Mouse (Mus musculus) midbrain, embryonic 13.5 days (tissue): ENCODE data around the gene Baiap2l1. TPM values are rescaled to one million over a fixed set of nuclear protein-coding genes. Genes with fewer than 3 reads are reported as not detected.

ENCODE experiments used
- ATAC-seq: fragments of 200-750 bp; cut with Nextera tagmentation; 2 replicates; pipeline ENCODE4 v1.8.0; 2017; ENCODE audit warnings: mild to moderate bottlenecking, moderate TSS enrichment, moderate library complexity
- H3K27ac ChIP-seq: fragments of 300-500 bp; sonication (generic); 2 replicates; pipeline ENCODE4 v1.5.1; 2015; ENCODE audit warnings: inconsistent platforms, mild to moderate bottlenecking, moderate library complexity
- H3K27me3 ChIP-seq: fragments of 300-500 bp; sonication (generic); 2 replicates; pipeline ENCODE4 v1.6.1; 2015; ENCODE audit warnings: mild to moderate bottlenecking, inconsistent platforms
- H3K36me3 ChIP-seq: fragments of 300-500 bp; sonication (generic); 2 replicates; pipeline ENCODE4 v1.6.1; 2015; ENCODE audit warnings: mild to moderate bottlenecking, inconsistent platforms
- H3K4me1 ChIP-seq: fragments of 300-500 bp; sonication (generic); replicated peaks from 2 replicates; pipeline ENCODE4 v1.6.1; 2015; ENCODE audit warnings: inconsistent platforms
- H3K4me2 ChIP-seq: fragments of 300-500 bp; sonication (generic); replicated peaks from 2 replicates; pipeline ENCODE4 v1.6.1; 2015; ENCODE audit warnings: moderate library complexity, mild to moderate bottlenecking, inconsistent platforms
- H3K4me3 ChIP-seq: fragments of 300-500 bp; sonication (generic); replicated peaks from 2 replicates; pipeline ENCODE4 v1.5.1; 2015; ENCODE audit warnings: mild to moderate bottlenecking, inconsistent platforms
- H3K9ac ChIP-seq: fragments of 300-500 bp; sonication (generic); replicated peaks from 2 replicates; pipeline ENCODE4 v1.6.1; 2015; ENCODE audit warnings: mild to moderate bottlenecking, inconsistent platforms
- H3K9me3 ChIP-seq: fragments of 300-500 bp; sonication (generic); 2 replicates; pipeline ENCODE4 v1.6.1; 2016; ENCODE audit warnings: mild to moderate bottlenecking, inconsistent platforms
- WGBS: fragments of 180-500 bp; shearing (Covaris S2); methylation state at CpG from one replicate; pipeline ENCODE4 v1.1.7; 2015; 5-methylcytosine and 5-hydroxymethylcytosine counted together
- polyA plus RNA-seq: library from polyadenylated mRNA; unstranded; fragments of >200 nt; fragmentation: Nextera tagmentation; extraction: Ambion mirVana; gene quantifications from 2 replicates; pipeline ENCODE4 v1.2.1, GENCODE M21; 2015

Baiap2l1 gene
- polyA plus RNA-seq, 1 experiment from 2014 or later = 1.5 TPM

- no peak for ATAC-seq
- Histone ChIP-seq H3K4me1 (peaks cover 5% of the 10 kb centered on the region; the same call in 1 of the 2 replicates), H3K27ac (no peak overlapping the region), H3K27me3 (no peaks in the 10 kb centered on the region), H3K36me3 (peaks cover 18% of the 10 kb centered on the region), H3K9me3 (no peaks in the 10 kb centered on the region), H3K4me2 (no peak overlapping the region), H3K4me3 (no peak overlapping the region), H3K9ac (no peak overlapping the region)
- WGBS = 90% methylated on average over 9 of the region's 9 CpGs
Measured at GRCm38 (mm10) chr5:144279081-144279541, 78.8 kb downstream of the Baiap2l1 start.

GRCm38 (mm10) chr5:144278374-144278960 lies 79.4 kb downstream of the Baiap2l1 start:
- Histone ChIP-seq H3K36me3 (peaks cover 18% of the 10 kb centered on the region), H3K9me3 (no peaks in the 10 kb centered on the region), H3K4me1 (peaks cover 5% of the 10 kb centered on the region; the same call in 1 of the 2 replicates), H3K27me3 (no peaks in the 10 kb centered on the region), H3K4me2 (no peak overlapping the region), H3K9ac (no peak overlapping the region), H3K27ac (no peak overlapping the region), H3K4me3 (no peak overlapping the region)
- no peak for ATAC-seq
- WGBS = 92% methylated on average over 12 of the region's 13 CpGs

- H3K27me3 ChIP-seq = no peaks in the 10 kb centered on the region
- no peak overlapping the region for H3K4me2 ChIP-seq
- H3K4me3 ChIP-seq = no peak overlapping the region
- peaks cover 3% of the 10 kb centered on the region; the same call in 1 of the 2 replicates for H3K4me1 ChIP-seq
- no peak overlapping the region for H3K9ac ChIP-seq
- no peak overlapping the region for H3K27ac ChIP-seq
- 88% methylated on average over 17 of the region's 17 CpGs for WGBS
- ATAC-seq = no peak
- no peaks in the 10 kb centered on the region for H3K9me3 ChIP-seq
- peaks cover 18% of the 10 kb centered on the region for H3K36me3 ChIP-seq
Measured at GRCm38 (mm10) chr5:144276898-144277630, 80.8 kb downstream of the Baiap2l1 start.

GRCm38 (mm10) chr5:144274904-144275303 lies 83.0 kb downstream of the Baiap2l1 start:
- Histone ChIP-seq H3K9ac (no peak overlapping the region), H3K36me3 (peaks cover 18% of the 10 kb centered on the region), H3K4me1 (peaks cover 3% of the 10 kb centered on the region; the same call in 1 of the 2 replicates), H3K27ac (no peak overlapping the region), H3K9me3 (no peaks in the 10 kb centered on the region), H3K4me2 (no peak overlapping the region), H3K27me3 (no peaks in the 10 kb centered on the region), H3K4me3 (no peak overlapping the region)
- ATAC-seq = no peak
- WGBS = 68% methylated on average over 6 of the region's 6 CpGs

GRCm38 (mm10) chr5:144271772-144272171 lies 86.1 kb downstream of the Baiap2l1 start:
- H3K4me1 ChIP-seq = peaks cover 3% of the 10 kb centered on the region
- no peak overlapping the region for H3K9ac ChIP-seq
- WGBS = 84% methylated on average over 5 of the region's 5 CpGs
- no peak overlapping the region for H3K4me3 ChIP-seq
- no peak overlapping the region for H3K4me2 ChIP-seq
- no peaks in the 10 kb centered on the region for H3K27me3 ChIP-seq
- peaks cover 32% of the 10 kb centered on the region for H3K36me3 ChIP-seq
- no peak for ATAC-seq
- no peaks in the 10 kb centered on the region for H3K9me3 ChIP-seq
- no peak overlapping the region for H3K27ac ChIP-seq

- no peak overlapping the region for H3K27ac ChIP-seq
- no peak for ATAC-seq
- no peak overlapping the region for H3K4me2 ChIP-seq
- H3K9me3 ChIP-seq = no peaks in the 10 kb centered on the region
- H3K27me3 ChIP-seq = no peaks in the 10 kb centered on the region
- H3K9ac ChIP-seq = no peak overlapping the region
- H3K36me3 ChIP-seq = peaks cover 38% of the 10 kb centered on the region
- H3K4me3 ChIP-seq = no peak overlapping the region
- 82% methylated on average over 3 of the region's 3 CpGs for WGBS
- peaks cover 3% of the 10 kb centered on the region for H3K4me1 ChIP-seq
Measured at GRCm38 (mm10) chr5:144271118-144271517, 86.8 kb downstream of the Baiap2l1 start.

- WGBS = 93% methylated on average over 8 of the region's 8 CpGs
- no peak for ATAC-seq
- Histone ChIP-seq H3K36me3 (peaks cover 43% of the 10 kb centered on the region), H3K4me1 (peaks cover 3% of the 10 kb centered on the region), H3K9ac (no peak overlapping the region), H3K27ac (no peak overlapping the region), H3K27me3 (no peaks in the 10 kb centered on the region), H3K9me3 (no peaks in the 10 kb centered on the region), H3K4me3 (no peak overlapping the region), H3K4me2 (no peak overlapping the region)
Measured at GRCm38 (mm10) chr5:144270420-144270819, 87.5 kb downstream of the Baiap2l1 start.

GRCm38 (mm10) chr5:144269926-144270325 lies 88.0 kb downstream of the Baiap2l1 start:
- Histone ChIP-seq H3K9me3 (no peaks in the 10 kb centered on the region), H3K4me2 (no peak overlapping the region), H3K27ac (no peak overlapping the region), H3K27me3 (no peaks in the 10 kb centered on the region), H3K4me1 (peaks cover 3% of the 10 kb centered on the region), H3K4me3 (no peak overlapping the region), H3K36me3 (peaks cover 45% of the 10 kb centered on the region), H3K9ac (no peak overlapping the region)
- WGBS = 95% methylated on average over 7 of the region's 7 CpGs
- no peak for ATAC-seq

GRCm38 (mm10) chr5:144267535-144268241 lies 90.2 kb downstream of the Baiap2l1 start:
- 79% methylated on average over 8 of the region's 8 CpGs for WGBS
- H3K27ac ChIP-seq = no peak overlapping the region
- no peaks in the 10 kb centered on the region; the same call in 1 of the 2 replicates for H3K4me1 ChIP-seq
- H3K4me3 ChIP-seq = no peak overlapping the region
- no peak overlapping the region for H3K9ac ChIP-seq
- no peaks in the 10 kb centered on the region for H3K9me3 ChIP-seq
- no peaks in the 10 kb centered on the region for H3K27me3 ChIP-seq
- ATAC-seq = no peak
- H3K36me3 ChIP-seq = peaks cover 64% of the 10 kb centered on the region
- no peak overlapping the region for H3K4me2 ChIP-seq

GRCm38 (mm10) chr5:144263496-144263895 lies 94.4 kb downstream of the Baiap2l1 start:
- Histone ChIP-seq H3K4me1 (peaks cover 37% of the 10 kb centered on the region), H3K9ac (no peak overlapping the region), H3K9me3 (no peaks in the 10 kb centered on the region), H3K4me2 (no peak overlapping the region), H3K27ac (no peak overlapping the region), H3K4me3 (no peak overlapping the region), H3K36me3 (peaks cover 67% of the 10 kb centered on the region), H3K27me3 (no peaks in the 10 kb centered on the region)
- no peak for ATAC-seq
- 88% methylated on average over 13 of the region's 13 CpGs for WGBS

GRCm38 (mm10) chr5:144263082-144263481 lies 94.8 kb downstream of the Baiap2l1 start:
- Histone ChIP-seq H3K27me3 (no peaks in the 10 kb centered on the region), H3K4me1 (peaks cover 41% of the 10 kb centered on the region), H3K36me3 (peaks cover 63% of the 10 kb centered on the region), H3K9ac (no peak overlapping the region), H3K9me3 (no peaks in the 10 kb centered on the region), H3K4me3 (no peak overlapping the region), H3K4me2 (no peak overlapping the region), H3K27ac (no peak overlapping the region)
- 88% methylated on average over 9 of the region's 9 CpGs for WGBS
- ATAC-seq = no peak

- H3K9me3 ChIP-seq = no peaks in the 10 kb centered on the region
- H3K27ac ChIP-seq = no peak overlapping the region
- no peak overlapping the region for H3K4me2 ChIP-seq
- 93% methylated on average over 5 of the region's 5 CpGs for WGBS
- H3K36me3 ChIP-seq = peaks cover 50% of the 10 kb centered on the region
- ATAC-seq = no peak
- no peak overlapping the region for H3K9ac ChIP-seq
- no peaks in the 10 kb centered on the region for H3K27me3 ChIP-seq
- peaks cover 53% of the 10 kb centered on the region for H3K4me1 ChIP-seq
- H3K4me3 ChIP-seq = no peak overlapping the region
Measured at GRCm38 (mm10) chr5:144261829-144262228, 96.1 kb downstream of the Baiap2l1 start.
